Mouse (Mus musculus) lung, embryonic 14.5 days (tissue): ENCODE measurements around the gene Tcerg1l. TPM values are rescaled to one million over a fixed set of nuclear protein-coding genes. Genes with fewer than 3 reads are reported as not detected.

Experiments used
- ATAC-seq: fragments of 200-750 bp; cut with Nextera tagmentation; 2 replicates; pipeline ENCODE4 v1.8.0; 2017; ENCODE audit warnings: mild to moderate bottlenecking, moderate TSS enrichment, moderate library complexity; ENCODE audit not compliant: insufficient read depth
- DNase-seq: peaks from one replicate; pipeline ENCODE4 v3.0.0-alpha.2; 2015
- H3K27ac ChIP-seq: fragments of 300-500 bp; sonication (generic); 2 replicates; pipeline ENCODE4 v1.5.1; 2014; ENCODE audit warnings: low read depth, mild to moderate bottlenecking, moderate library complexity
- H3K27me3 ChIP-seq: fragments of 300-500 bp; sonication (generic); 2 replicates; pipeline ENCODE4 v1.6.1; 2014; ENCODE audit warnings: low read length, control low read depth; ENCODE audit not compliant: insufficient read depth
- H3K36me3 ChIP-seq: fragments of 300-500 bp; sonication (generic); 2 replicates; pipeline ENCODE4 v1.6.1; 2014; ENCODE audit warnings: control low read depth; ENCODE audit not compliant: insufficient read depth
- H3K4me1 ChIP-seq: fragments of 300-500 bp; sonication (generic); 2 replicates; pipeline ENCODE4 v1.6.1; 2014; ENCODE audit warnings: antibody characterized with exemption, control low read depth; ENCODE audit not compliant: insufficient read depth
- H3K4me2 ChIP-seq: fragments of 300-500 bp; sonication (generic); 2 replicates; pipeline ENCODE4 v1.6.1; 2014; ENCODE audit warnings: mild to moderate bottlenecking
- H3K4me3 ChIP-seq: fragments of 300-500 bp; sonication (generic); 2 replicates; pipeline ENCODE4 v1.5.1; 2014; ENCODE audit warnings: low read depth, low read length
- H3K9ac ChIP-seq: fragments of 300-500 bp; sonication (generic); 2 replicates; pipeline ENCODE4 v1.6.1; 2014
- H3K9me3 ChIP-seq: fragments of 300-500 bp; sonication (generic); 2 replicates; pipeline ENCODE4 v1.6.1; 2016; ENCODE audit warnings: low read depth, low read length, control low read depth
- CTCF ChIP-seq: IDR thresholded peaks from 2 replicates; pipeline ENCODE4 v1.5.1; 2016; ENCODE audit warnings: antibody characterized with exemption, low read depth
- WGBS: fragments of 180-500 bp; shearing (Covaris S2); extraction: QIAGEN DNeasy Blood & Tissue Kit; methylation state at CpG from one replicate; pipeline ENCODE4 v1.1.7; 2014; 5-methylcytosine and 5-hydroxymethylcytosine counted together
- polyA plus RNA-seq: library from polyadenylated mRNA; unstranded; fragments of >200 nt; fragmentation: Nextera tagmentation; extraction: Ambion mirVana; gene quantifications from 2 replicates; pipeline ENCODE4 v1.2.1, GENCODE M21; 2014

Gene Tcerg1l
- polyA plus RNA-seq, 1 experiment from 2014 or later, result 0.88 TPM

- no peak overlapping the region for H3K9ac ChIP-seq
- no peak for DNase-seq
- WGBS, result 78% methylated on average over 8 of the region's 8 CpGs
- no peak overlapping the region for H3K4me2 ChIP-seq
- no peaks in the 10 kb centered on the region for H3K27me3 ChIP-seq
- ATAC-seq, result no peak
- no peak for TF ChIP-seq CTCF
- no peak overlapping the region for H3K27ac ChIP-seq
- no peaks in the 10 kb centered on the region for H3K4me1 ChIP-seq
- no peaks in the 10 kb centered on the region for H3K36me3 ChIP-seq
- no peak overlapping the region for H3K4me3 ChIP-seq
- no peaks in the 10 kb centered on the region for H3K9me3 ChIP-seq
Observed at GRCm38 (mm10) chr7:138269386-138269785, 128.1 kb downstream of the Tcerg1l start.

- H3K4me2 ChIP-seq, result no peak overlapping the region
- H3K27ac ChIP-seq, result no peak overlapping the region
- H3K9ac ChIP-seq, result no peak overlapping the region
- DNase-seq (no peak), ATAC-seq (no peak)
- no peak for TF ChIP-seq CTCF
- no peaks in the 10 kb centered on the region for H3K36me3 ChIP-seq
- H3K27me3 ChIP-seq, result no peaks in the 10 kb centered on the region
- H3K4me3 ChIP-seq, result no peak overlapping the region
- no peaks in the 10 kb centered on the region for H3K9me3 ChIP-seq
- no peaks in the 10 kb centered on the region for H3K4me1 ChIP-seq
- WGBS, result 72% methylated on average over 5 of the region's 5 CpGs
Observed at GRCm38 (mm10) chr7:138267976-138268646, 129.4 kb downstream of the Tcerg1l start.

GRCm38 (mm10) chr7:138248612-138249011, 148.9 kb downstream of the Tcerg1l start:
- H3K36me3 ChIP-seq, result no peaks in the 10 kb centered on the region
- TF ChIP-seq CTCF, result no peak
- H3K4me1 ChIP-seq, result no peaks in the 10 kb centered on the region; the same call in 1 of the 2 replicates
- DNase-seq, result no peak
- WGBS, result 73% methylated on average over 5 of the region's 5 CpGs
- no peak overlapping the region for H3K27ac ChIP-seq
- H3K4me2 ChIP-seq, result no peak overlapping the region
- no peak overlapping the region for H3K4me3 ChIP-seq
- no peaks in the 10 kb centered on the region for H3K9me3 ChIP-seq
- ATAC-seq, result no peak
- no peaks in the 10 kb centered on the region for H3K27me3 ChIP-seq
- no peak overlapping the region for H3K9ac ChIP-seq

DNA sequence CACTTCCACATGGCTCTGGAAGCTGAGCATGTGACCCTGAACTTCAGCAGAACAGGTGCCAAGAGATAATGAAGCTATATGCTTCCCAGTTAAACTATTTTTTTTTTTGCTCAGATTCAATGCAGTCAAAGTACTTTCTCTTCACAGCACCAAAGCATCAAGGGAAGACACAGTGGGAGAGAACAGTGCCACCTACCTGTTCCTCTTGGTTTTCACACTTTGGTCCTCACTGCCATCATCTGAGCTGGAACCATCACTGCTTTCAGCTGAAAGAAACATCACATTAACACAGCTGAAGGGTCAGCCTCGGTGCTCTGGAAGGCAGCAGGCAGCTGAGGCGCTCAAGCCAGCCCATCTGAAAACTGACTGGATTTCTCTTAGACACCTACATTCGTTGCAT, 149.4 kb downstream of the Tcerg1l start:
- Histone ChIP-seq H3K9ac (no peak overlapping the region), H3K4me3 (no peak overlapping the region), H3K4me2 (no peak overlapping the region), H3K36me3 (no peaks in the 10 kb centered on the region), H3K4me1 (no peaks in the 10 kb centered on the region; the same call in 1 of the 2 replicates), H3K27ac (no peak overlapping the region), H3K27me3 (no peaks in the 10 kb centered on the region), H3K9me3 (no peaks in the 10 kb centered on the region)
- DNase-seq (peak; percentile 12), ATAC-seq (no peak)
- WGBS, result 67% methylated on average over 3 of the region's 3 CpGs
- TF ChIP-seq CTCF, result peak; percentile 49

GRCm38 (mm10) chr7:138246684-138247083, 150.8 kb downstream of the Tcerg1l start:
- Histone ChIP-seq H3K4me2 (no peak overlapping the region), H3K36me3 (no peaks in the 10 kb centered on the region), H3K27ac (no peak overlapping the region), H3K9ac (no peak overlapping the region), H3K4me3 (no peak overlapping the region), H3K27me3 (no peaks in the 10 kb centered on the region), H3K4me1 (no peaks in the 10 kb centered on the region; the same call in 1 of the 2 replicates), H3K9me3 (no peaks in the 10 kb centered on the region)
- ATAC-seq, result peak; percentile 84; the same call in 1 of the 2 replicates
- WGBS, result 32% methylated on average over 2 of the region's 2 CpGs
- DNase-seq, result peak; percentile 25
- no peak for TF ChIP-seq CTCF

DNA sequence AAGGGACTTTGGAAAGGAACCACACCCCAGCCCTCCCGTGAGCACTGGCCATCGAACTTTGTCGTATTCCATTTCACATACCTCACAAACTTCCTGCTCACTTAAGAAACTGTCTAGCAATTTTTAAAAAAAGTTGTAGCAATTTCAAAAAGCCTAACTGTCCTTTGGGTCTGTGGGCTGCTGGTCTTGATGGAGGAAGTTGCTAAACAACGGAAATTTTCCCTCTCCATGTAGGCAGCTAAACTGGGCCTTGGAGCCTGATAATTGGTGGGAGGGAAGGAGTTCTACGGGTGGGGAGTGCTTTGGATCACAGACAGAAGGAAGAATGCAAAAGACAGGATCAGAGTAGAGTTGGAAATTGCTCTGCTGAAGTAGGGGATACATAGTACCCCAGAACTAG, 155.3 kb downstream of the Tcerg1l start:
- Histone ChIP-seq H3K27ac (no peak overlapping the region), H3K9me3 (no peaks in the 10 kb centered on the region), H3K4me2 (no peak overlapping the region), H3K4me3 (no peak overlapping the region), H3K4me1 (no peaks in the 10 kb centered on the region; the same call in 1 of the 2 replicates), H3K27me3 (no peaks in the 10 kb centered on the region), H3K9ac (no peak overlapping the region), H3K36me3 (no peaks in the 10 kb centered on the region)
- WGBS, result 78% methylated on average over 5 of the region's 5 CpGs
- no peak for TF ChIP-seq CTCF
- no peak for ATAC-seq
- DNase-seq, result no peak

DNA sequence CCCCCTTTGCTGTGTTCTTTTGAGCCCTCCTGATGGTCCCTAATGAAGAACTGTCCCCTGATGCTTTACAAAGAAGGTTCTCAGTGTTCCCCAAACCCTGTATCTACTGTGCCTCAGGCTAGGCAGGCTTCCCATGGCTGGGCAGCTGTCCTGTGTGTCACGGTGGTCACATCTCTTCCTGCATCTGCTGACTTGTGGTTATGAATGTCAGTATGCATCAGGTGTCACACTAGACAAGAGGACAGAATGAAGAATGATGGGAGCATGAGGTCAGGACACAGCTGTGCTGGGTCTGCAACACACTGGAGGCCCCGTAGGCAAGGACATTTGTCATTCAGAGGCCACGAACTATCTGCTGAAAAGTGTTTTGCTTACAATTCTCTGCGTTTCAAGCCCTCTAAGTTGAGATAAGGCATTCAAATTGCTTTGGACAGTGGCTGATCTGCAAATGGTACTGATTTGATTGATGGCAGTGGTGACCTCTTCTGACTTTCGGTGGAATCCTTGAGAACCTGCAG, 159.8 kb downstream of the Tcerg1l start:
- 11% methylated on average over 5 of the region's 5 CpGs for WGBS
- DNase-seq (no peak), ATAC-seq (no peak)

More for the DNA sequence above, 159.8 kb downstream of the Tcerg1l start:
- H3K4me3 ChIP-seq, result no peak overlapping the region
- no peaks in the 10 kb centered on the region for H3K4me1 ChIP-seq
- H3K9ac ChIP-seq, result no peak overlapping the region
- TF ChIP-seq CTCF, result no peak
- no peak overlapping the region for H3K27ac ChIP-seq
- H3K36me3 ChIP-seq, result no peaks in the 10 kb centered on the region
- H3K9me3 ChIP-seq, result no peaks in the 10 kb centered on the region
- no peak overlapping the region for H3K4me2 ChIP-seq
- H3K27me3 ChIP-seq, result no peaks in the 10 kb centered on the region
